Mouse (Mus musculus) lung, embryonic 15.5 days (tissue): ENCODE measurements around the gene Hnf1a. TPM values are rescaled to one million over a fixed set of nuclear protein-coding genes. Genes with fewer than 3 reads are reported as not detected.

Source experiments
- ATAC-seq: fragments of 200-750 bp; cut with Nextera tagmentation; 2 replicates; pipeline ENCODE4 v1.8.0; 2017; ENCODE audit warnings: moderate number of reproducible peaks, borderline replicate concordance; ENCODE audit not compliant: low FRiP score, low TSS enrichment; ENCODE audit errors: extremely low read depth
- H3K27ac ChIP-seq: fragments of 300-500 bp; sonication (generic); 2 replicates; pipeline ENCODE4 v1.5.1; 2015; ENCODE audit warnings: moderate library complexity, mild to moderate bottlenecking, inconsistent platforms
- H3K27me3 ChIP-seq: fragments of 300-500 bp; sonication (generic); 2 replicates; pipeline ENCODE4 v1.6.1; 2015; ENCODE audit warnings: inconsistent platforms
- H3K36me3 ChIP-seq: fragments of 300-500 bp; sonication (generic); 2 replicates; pipeline ENCODE4 v1.6.1; 2015; ENCODE audit warnings: inconsistent platforms
- H3K4me1 ChIP-seq: fragments of 300-500 bp; sonication (generic); 2 replicates; pipeline ENCODE4 v1.6.1; 2015; ENCODE audit warnings: inconsistent platforms
- H3K4me2 ChIP-seq: fragments of 300-500 bp; sonication (generic); 2 replicates; pipeline ENCODE4 v1.6.1; 2015; ENCODE audit warnings: inconsistent platforms, mild to moderate bottlenecking, moderate library complexity
- H3K4me3 ChIP-seq: fragments of 300-500 bp; sonication (generic); 2 replicates; pipeline ENCODE4 v1.5.1; 2015; ENCODE audit warnings: mild to moderate bottlenecking, inconsistent platforms
- H3K9ac ChIP-seq: fragments of 300-500 bp; sonication (generic); 2 replicates; pipeline ENCODE4 v1.6.1; 2015; ENCODE audit warnings: inconsistent platforms
- H3K9me3 ChIP-seq: fragments of 300-500 bp; sonication (generic); 2 replicates; pipeline ENCODE4 v1.6.1; 2016; ENCODE audit warnings: inconsistent platforms
- WGBS: fragments of 180-500 bp; shearing (Covaris S2); methylation state at CpG from one replicate; pipeline ENCODE4 v1.1.7; 2015; 5-methylcytosine and 5-hydroxymethylcytosine counted together
- polyA plus RNA-seq: library from polyadenylated mRNA; unstranded; fragments of >200 nt; fragmentation: Nextera tagmentation; extraction: Ambion mirVana; gene quantifications from 2 replicates; pipeline ENCODE4 v1.2.1, GENCODE M21; 2015

Hnf1a gene
- polyA plus RNA-seq, 1 experiment from 2014 or later: 0.15 TPM

GRCm38 (mm10) chr5:115007768-115008167, 36.9 kb upstream of the Hnf1a start:
- Histone ChIP-seq H3K4me1 (peaks cover 7% of the 10 kb centered on the region), H3K27ac (no peak overlapping the region), H3K36me3 (no peaks in the 10 kb centered on the region), H3K4me3 (no peak overlapping the region), H3K4me2 (no peak overlapping the region), H3K9ac (no peak overlapping the region), H3K9me3 (no peaks in the 10 kb centered on the region), H3K27me3 (no peaks in the 10 kb centered on the region)
- ATAC-seq: no peak
- 85% methylated on average over 5 of the region's 5 CpGs for WGBS

DNA sequence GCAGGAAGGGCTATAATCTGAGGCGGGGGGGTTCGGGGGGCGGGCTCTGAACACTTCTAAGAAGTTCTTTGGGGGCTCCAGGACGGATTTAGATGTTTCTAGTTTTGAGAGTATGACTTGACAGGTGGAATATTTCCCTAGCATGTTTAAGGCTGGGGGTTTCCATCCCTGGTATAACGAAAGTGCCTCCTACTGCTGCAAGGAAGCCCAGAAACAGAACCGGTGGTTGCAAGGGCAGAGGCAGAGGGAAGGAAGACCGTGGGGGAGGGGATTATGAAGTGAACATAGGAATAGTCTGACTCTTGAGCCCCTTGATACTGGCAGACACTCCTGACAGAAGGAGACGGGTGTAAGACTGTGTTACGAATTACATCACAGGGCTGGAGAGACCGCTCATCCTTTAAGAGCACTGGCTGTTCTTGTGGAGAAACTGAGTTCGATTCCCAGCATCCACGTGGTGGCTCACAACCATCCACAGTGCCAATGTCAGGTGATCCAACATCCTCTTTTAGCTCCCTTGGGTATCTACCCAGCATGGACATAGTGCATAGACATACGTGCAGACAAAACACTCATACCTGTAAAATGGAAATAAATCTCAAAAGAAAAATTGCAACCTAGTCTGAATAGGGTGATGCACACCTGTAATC, 32.5 kb upstream of the Hnf1a start:
- Histone ChIP-seq H3K27me3 (no peaks in the 10 kb centered on the region), H3K36me3 (no peaks in the 10 kb centered on the region), H3K4me2 (no peak overlapping the region), H3K4me3 (no peak overlapping the region), H3K4me1 (no peaks in the 10 kb centered on the region), H3K9me3 (no peaks in the 10 kb centered on the region), H3K9ac (no peak overlapping the region), H3K27ac (no peak overlapping the region)
- no peak for ATAC-seq
- 68% methylated on average over 13 of the region's 13 CpGs for WGBS

DNA sequence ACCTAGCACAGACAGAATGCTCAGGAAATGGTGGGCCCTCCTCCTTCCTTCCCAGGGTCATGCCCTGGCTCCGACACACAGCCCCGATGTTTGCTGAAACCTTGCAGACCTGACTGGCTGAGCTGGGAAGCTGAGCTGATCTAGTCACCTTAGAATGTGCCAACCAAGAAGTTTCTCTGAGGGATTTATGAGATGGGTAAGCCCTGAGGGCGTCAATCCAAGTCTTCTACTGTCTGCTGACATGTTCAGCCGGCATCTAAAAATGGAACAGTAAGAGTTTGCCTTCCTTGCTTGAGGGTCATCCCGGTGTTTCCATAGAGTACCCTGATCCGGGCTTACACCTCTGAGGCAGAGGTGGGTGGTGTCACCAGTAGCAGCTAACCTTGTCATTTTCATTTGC, 31.9 kb upstream of the Hnf1a start:
- 0 out of 2 replicates have a peak, but pooled peaks cover 3% of the 10 kb centered on the region for H3K4me1 ChIP-seq
- no peak for ATAC-seq
- no peaks in the 10 kb centered on the region for H3K36me3 ChIP-seq
- no peak overlapping the region for H3K9ac ChIP-seq
- H3K4me2 ChIP-seq: no peak overlapping the region
- H3K27me3 ChIP-seq: no peaks in the 10 kb centered on the region
- H3K27ac ChIP-seq: no peak overlapping the region
- H3K4me3 ChIP-seq: no peak overlapping the region
- WGBS: 40% methylated on average over 6 of the region's 6 CpGs
- no peaks in the 10 kb centered on the region for H3K9me3 ChIP-seq

GRCm38 (mm10) chr5:115001464-115001863, 30.6 kb upstream of the Hnf1a start:
- Histone ChIP-seq H3K27me3 (no peaks in the 10 kb centered on the region), H3K36me3 (no peaks in the 10 kb centered on the region), H3K27ac (no peak overlapping the region), H3K4me3 (no peak overlapping the region), H3K9me3 (no peaks in the 10 kb centered on the region), H3K9ac (no peak overlapping the region), H3K4me2 (no peak overlapping the region), H3K4me1 (0 out of 2 replicates have a peak, but pooled peaks cover 3% of the 10 kb centered on the region)
- 74% methylated on average over 8 of the region's 8 CpGs for WGBS
- no peak for ATAC-seq

DNA sequence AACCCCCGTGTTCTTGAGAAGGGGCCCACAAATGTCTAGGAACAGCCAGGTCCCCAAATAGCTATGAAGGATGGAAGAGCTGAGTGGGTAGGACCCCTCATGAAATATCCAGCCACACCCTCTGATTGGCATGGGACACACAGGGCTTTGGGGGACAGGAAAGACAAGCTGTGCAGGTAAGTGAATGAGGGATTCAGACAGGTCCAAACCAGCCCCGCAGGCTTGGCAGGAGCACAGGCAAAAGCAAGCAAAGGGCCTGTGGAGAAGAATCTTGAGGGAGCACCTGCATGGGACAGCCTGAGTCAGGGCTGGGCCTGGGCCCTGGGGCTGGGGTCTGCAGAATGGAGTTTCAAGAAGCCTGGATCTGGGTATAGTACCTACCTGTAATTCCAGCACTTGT, 29.6 kb upstream of the Hnf1a start:
- no peaks in the 10 kb centered on the region for H3K27me3 ChIP-seq
- H3K9ac ChIP-seq: no peak overlapping the region
- H3K4me3 ChIP-seq: no peak overlapping the region
- 0 out of 2 replicates have a peak, but pooled peaks cover 3% of the 10 kb centered on the region for H3K4me1 ChIP-seq
- no peak overlapping the region for H3K4me2 ChIP-seq
- H3K27ac ChIP-seq: no peak overlapping the region
- no peaks in the 10 kb centered on the region for H3K36me3 ChIP-seq
- 56% methylated on average over 2 of the region's 2 CpGs for WGBS
- ATAC-seq: no peak
- H3K9me3 ChIP-seq: no peaks in the 10 kb centered on the region

DNA sequence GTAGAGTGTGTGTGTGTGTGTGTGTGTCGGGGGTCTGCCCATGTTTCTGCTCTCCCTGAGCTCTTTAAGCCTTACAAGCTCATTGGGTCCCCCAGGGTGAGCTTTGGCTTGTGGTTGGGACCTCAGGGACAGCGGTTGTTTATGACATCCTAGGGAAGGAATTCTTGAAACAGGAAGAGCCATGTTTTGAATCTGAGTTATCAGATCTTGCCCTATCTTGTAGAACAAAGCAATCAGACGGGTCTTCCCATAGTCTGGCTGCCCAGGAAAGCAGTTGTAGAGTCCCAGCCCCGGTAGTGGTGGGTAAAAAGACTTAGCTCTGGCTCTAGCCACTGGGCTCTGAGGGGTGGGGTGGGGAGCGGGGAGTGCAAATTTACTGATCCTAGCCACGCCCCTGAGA, 26.4 kb upstream of the Hnf1a start:
- Histone ChIP-seq H3K4me3 (no peak overlapping the region), H3K9me3 (no peaks in the 10 kb centered on the region), H3K36me3 (no peaks in the 10 kb centered on the region), H3K4me1 (0 out of 2 replicates have a peak, but pooled peaks cover 3% of the 10 kb centered on the region), H3K27ac (no peak overlapping the region), H3K4me2 (no peak overlapping the region), H3K27me3 (no peaks in the 10 kb centered on the region), H3K9ac (no peak overlapping the region)
- ATAC-seq: no peak
- 51% methylated on average over 6 of the region's 6 CpGs for WGBS

- no peak for ATAC-seq
- 73% methylated on average over 16 of the region's 16 CpGs for WGBS
- Histone ChIP-seq H3K27ac (no peak overlapping the region), H3K36me3 (no peaks in the 10 kb centered on the region), H3K4me3 (no peak overlapping the region), H3K4me2 (no peak overlapping the region), H3K9me3 (no peaks in the 10 kb centered on the region), H3K27me3 (no peaks in the 10 kb centered on the region), H3K9ac (no peak overlapping the region), H3K4me1 (0 out of 2 replicates have a peak, but pooled peaks cover 3% of the 10 kb centered on the region)
Observed at GRCm38 (mm10) chr5:114996447-114996846, 25.6 kb upstream of the Hnf1a start.

DNA sequence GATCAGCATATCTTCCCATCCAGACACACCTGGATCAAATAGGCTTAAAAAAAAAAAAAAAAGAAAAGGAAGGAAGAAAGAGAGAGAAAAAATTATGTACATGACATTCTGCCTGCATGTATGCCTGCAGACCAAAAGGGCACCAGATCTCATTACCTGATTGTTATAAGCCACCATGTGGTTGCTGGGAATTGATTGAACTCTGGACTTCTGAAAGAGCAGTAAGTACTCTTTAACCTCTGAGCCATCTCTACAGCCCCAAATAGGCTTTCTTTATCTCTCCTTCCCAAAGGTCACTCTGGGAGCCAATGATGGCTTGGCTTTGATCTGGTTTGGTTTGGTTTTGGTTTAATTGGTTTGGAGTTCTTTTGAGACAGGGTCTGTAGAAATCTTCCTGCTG, 14.2 kb upstream of the Hnf1a start:
- no peaks in the 10 kb centered on the region for H3K36me3 ChIP-seq
- H3K4me3 ChIP-seq: no peak overlapping the region
- no peak overlapping the region for H3K9ac ChIP-seq
- no peak overlapping the region for H3K4me2 ChIP-seq
- H3K27ac ChIP-seq: no peak overlapping the region
- no peaks in the 10 kb centered on the region for H3K27me3 ChIP-seq
- H3K9me3 ChIP-seq: no peaks in the 10 kb centered on the region
- no peak for ATAC-seq
- peaks cover 2% of the 10 kb centered on the region; the same call in 1 of the 2 replicates for H3K4me1 ChIP-seq

DNA sequence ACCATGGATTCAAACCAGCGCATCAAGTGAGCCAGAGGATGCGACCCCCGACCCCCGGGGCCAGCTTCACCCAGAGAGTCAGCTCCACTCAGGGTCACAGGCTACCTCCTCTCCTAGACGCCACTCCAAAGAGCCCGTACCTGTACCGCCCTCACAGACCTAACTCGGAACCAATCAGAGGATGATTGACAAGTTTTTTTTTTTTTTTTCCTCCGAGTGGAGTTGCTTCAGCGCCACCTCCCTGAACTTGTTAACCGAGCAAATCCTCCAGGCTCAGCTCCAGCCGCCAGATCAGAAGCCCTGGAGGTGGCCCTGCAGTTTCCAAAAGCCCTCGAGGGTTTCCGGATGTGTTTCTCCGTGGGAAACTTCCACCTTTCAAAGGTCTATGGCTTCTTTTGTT, 11.1 kb upstream of the Hnf1a start:
- no peak overlapping the region for H3K9ac ChIP-seq
- no peak overlapping the region for H3K27ac ChIP-seq
- ATAC-seq: no peak
- H3K9me3 ChIP-seq: no peaks in the 10 kb centered on the region
- H3K4me2 ChIP-seq: no peak overlapping the region
- no peaks in the 10 kb centered on the region for H3K36me3 ChIP-seq
- WGBS: 55% methylated on average over 15 of the region's 15 CpGs
- no peak overlapping the region for H3K4me3 ChIP-seq
- no peaks in the 10 kb centered on the region for H3K27me3 ChIP-seq
- H3K4me1 ChIP-seq: peaks cover 16% of the 10 kb centered on the region

GRCm38 (mm10) chr5:114980122-114980748, 9.3 kb upstream of the Hnf1a start:
- ATAC-seq: no peak

GRCm38 (mm10) chr5:114979250-114980121, 8.6 kb upstream of the Hnf1a start:
- ATAC-seq: peak; percentile 70; the same call in 1 of the 2 replicates
- Histone ChIP-seq H3K4me3 (peak overlapping the region; percentile 39), H3K9ac (peak overlapping the region; percentile 34), H3K4me1 (peaks cover 16% of the 10 kb centered on the region), H3K9me3 (no peaks in the 10 kb centered on the region), H3K36me3 (no peaks in the 10 kb centered on the region), H3K27ac (no peak overlapping the region), H3K4me2 (peak overlapping the region; percentile 74), H3K27me3 (no peaks in the 10 kb centered on the region)
- WGBS: 6% methylated on average over 32 of the region's 32 CpGs

More at GRCm38 (mm10) chr5:114980122-114980748, 9.3 kb upstream of the Hnf1a start:
- Histone ChIP-seq H3K36me3 (no peaks in the 10 kb centered on the region), H3K9ac (peak overlapping the region; percentile 34), H3K9me3 (no peaks in the 10 kb centered on the region), H3K4me2 (peak overlapping the region; percentile 74), H3K27me3 (no peaks in the 10 kb centered on the region), H3K4me3 (peak overlapping the region; percentile 39), H3K4me1 (peaks cover 16% of the 10 kb centered on the region), H3K27ac (no peak overlapping the region)
- 19% methylated on average over 16 of the region's 16 CpGs for WGBS

- 3% methylated on average over 6 of the region's 6 CpGs for WGBS
- H3K36me3 ChIP-seq: no peaks in the 10 kb centered on the region
- no peaks in the 10 kb centered on the region for H3K27me3 ChIP-seq
- ATAC-seq: no peak
- peak overlapping the region; percentile 39 for H3K4me3 ChIP-seq
- H3K9ac ChIP-seq: no peak overlapping the region
- H3K4me2 ChIP-seq: peak overlapping the region; percentile 74
- peaks cover 16% of the 10 kb centered on the region for H3K4me1 ChIP-seq
- no peak overlapping the region for H3K27ac ChIP-seq
- H3K9me3 ChIP-seq: no peaks in the 10 kb centered on the region
Observed at GRCm38 (mm10) chr5:114978888-114979249, 8.0 kb upstream of the Hnf1a start.
